Mouse (Mus musculus) lung, adult 2 months (tissue): ENCODE results near the gene Dhx58.

ENCODE experiments used
- CTCF ChIP-seq: fragments of 200-500 bp; IDR thresholded peaks from 2 replicates; pipeline ENCODE4 v1.5.1; 2011; ENCODE audit warnings: mild to moderate bottlenecking, low read length, control low read depth; ENCODE audit not compliant: insufficient read depth
- POLR2A ChIP-seq: fragments of 200-500 bp; IDR thresholded peaks from 2 replicates; pipeline ENCODE4 v1.6.1; 2011; ENCODE audit warnings: low read depth, mild to moderate bottlenecking, control low read depth, low read length, borderline replicate concordance; ENCODE audit errors: extremely low read depth

DNA sequence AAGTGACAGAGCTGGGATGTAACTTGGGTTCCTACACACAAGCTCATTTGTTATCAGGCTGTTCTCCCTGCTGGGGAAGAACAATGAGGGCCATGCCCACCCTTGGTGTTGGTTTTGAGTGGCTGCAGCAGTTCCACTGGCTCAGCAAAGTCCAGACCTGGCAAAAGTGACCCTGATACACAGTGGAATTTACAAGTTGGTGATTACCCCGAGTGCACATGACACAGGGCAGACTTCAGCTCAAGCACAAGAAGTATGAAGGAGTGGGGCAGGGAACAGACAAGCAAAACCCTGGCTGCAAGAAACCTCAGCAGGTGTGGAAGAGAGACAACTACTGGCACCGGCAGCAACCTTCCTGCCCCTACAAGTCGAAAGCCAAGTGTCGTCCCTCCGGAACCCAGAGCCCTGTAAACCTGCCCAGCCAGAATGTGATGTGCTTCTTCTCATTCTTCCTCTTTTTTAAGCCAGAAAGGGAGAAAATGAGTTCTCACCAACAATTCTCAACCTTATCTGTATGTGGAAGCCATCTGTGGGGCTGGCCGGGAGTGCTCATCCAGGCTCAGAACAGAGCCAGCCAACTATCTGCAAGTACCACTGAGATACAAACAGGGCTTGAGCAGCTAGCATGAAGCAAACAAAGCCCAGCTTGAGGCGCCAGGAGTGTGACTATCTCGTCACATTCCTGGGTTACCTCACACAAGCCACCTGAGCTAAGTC lies 17.9 kb upstream of the Dhx58 start:
- TF ChIP-seq POLR2A = no peak
- TF ChIP-seq CTCF = no peak
